Mouse (Mus musculus) liver, adult 10 weeks (tissue): ENCODE data around the gene Fam204a. TPM values are rescaled to one million over a fixed set of nuclear protein-coding genes. Genes with fewer than 3 reads are reported as not detected.

Experiments
- polyA plus RNA-seq: library from polyadenylated mRNA; stranded (reverse); fragments of 350-450 nt; fragmentation: Illumina TruSeq; extraction: RNeasy Lipid Tissue Mini Kit (QIAGEN cat#74804); gene quantifications from one replicate; pipeline ENCODE4 v1.2.3, GENCODE M21; 2014; ENCODE audit warnings: low read depth, low replicate concordance

Gene Fam204a
- polyA plus RNA-seq: 17.8 TPM

GRCm38 (mm10) chr19:60225899-60226844 lies at the start of gene Fam204a:
TSS of gene Fam204a (minus strand) at chr19:60226701.

Other genes with a start within 250 kb of the Fam204a start
- gene Prlhr, start 241.6 kb upstream of the Fam204a start, polyA plus RNA-seq: not detected